In the genomic region with DNA sequence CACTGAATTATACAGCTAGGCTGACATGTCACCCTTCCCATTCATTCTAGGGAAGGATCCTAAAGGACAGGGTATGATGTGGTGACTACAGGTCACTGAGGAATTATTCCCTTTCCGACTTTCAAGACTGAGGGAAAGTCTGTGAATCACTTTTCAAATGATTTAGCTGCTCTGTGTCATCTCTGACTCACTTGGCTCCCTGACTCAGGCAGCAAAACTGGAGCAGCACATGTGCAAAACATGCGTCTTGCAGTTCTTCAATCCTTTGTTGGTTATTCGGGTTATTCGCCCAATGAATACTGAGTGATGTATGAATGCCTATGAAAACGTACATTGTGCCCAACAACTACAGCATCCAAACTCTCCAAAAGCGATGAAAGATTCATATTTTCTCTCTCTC, we compare ENCODE assay signal across 16 mouse cellular contexts.
DNase-seq lines count a peak whose midpoint lies in the region; ATAC-seq and TF ChIP-seq lines count a peak whose summit lies in the region.
"Had no signal": no experiment of that assay in that cellular context is flagged by ENCODE, and none has a peak within 500 bp of the region (broad histone marks: within the 10 kb centered on the region; RNA-seq: fewer than 3 reads in every experiment).

No protein-coding gene starts in this region.

- peaks cover 11% of the 10 kb centered on the region; the same call in 1 of the 2 replicates for H3K4me1 ChIP-seq in stomach, embryonic 14.5 days (ENCODE audit: control insufficient read depth, insufficient read depth, low read length)
- no peaks in the 10 kb centered on the region for H3K4me1 ChIP-seq in stomach, postnatal 0 days (replicated peaks; ENCODE audit: control insufficient read depth, insufficient read depth)
- 0 out of 2 replicates have a peak, but pooled peaks cover 2% of the 10 kb centered on the region for H3K4me1 ChIP-seq in forebrain, embryonic 14.5 days (ENCODE audit: control insufficient read depth, insufficient read depth, low read length)

- no peaks in the 10 kb centered on the region for H3K9me3 ChIP-seq in stomach, embryonic 14.5 days (ENCODE audit: control insufficient read depth, low read depth, low read length)
- no peaks in the 10 kb centered on the region for H3K9me3 ChIP-seq in stomach, postnatal 0 days (ENCODE audit: control insufficient read depth, low read length)
- no peaks in the 10 kb centered on the region for H3K9me3 ChIP-seq in forebrain, embryonic 14.5 days (replicated peaks; ENCODE audit: control insufficient read depth, low read length)
- H3K9me3 ChIP-seq: limb, embryonic 13.5 days had no signal

- peak; percentile 7 for DNase-seq in gastrocnemius, postnatal 25 days
- DNase-seq in gastrocnemius, postnatal 4 days (ENCODE audit: low spot score in 2 of 2) = no peak
- DNase-seq in stomach, postnatal 0 days (ENCODE audit: low spot score) = no peak
- peak; percentile 75 for DNase-seq in brain, adult 2 months (ENCODE audit: low read depth, low spot score)
- DNase-seq in cerebellum, adult 11 months = no peak
- no peak for DNase-seq in embryo, embryonic 10.5 days (ENCODE audit: low spot score)
- no peak for DNase-seq in forebrain, embryonic 14.5 days (ENCODE audit: low spot score)
- DNase-seq: cerebellum, postnatal 25 days; heart, postnatal 10 days; lung, embryonic 14.5 days; thymus, postnatal 36 days had no signal

- no peak for TF ChIP-seq EP300 in stomach, postnatal 0 days (optimal IDR thresholded peaks at IDR 0.05)

- H3K27ac ChIP-seq in stomach, embryonic 14.5 days (ENCODE audit: low read length) = peak overlapping the region; percentile 66; the same call in 1 of the 2 replicates
- no peak overlapping the region for H3K27ac ChIP-seq in stomach, postnatal 0 days (replicated peaks)
- H3K27ac ChIP-seq in forebrain, embryonic 14.5 days (ENCODE audit: low read depth, low read length) = no peak overlapping the region

- no peak overlapping the region for H3K4me2 ChIP-seq in stomach, embryonic 14.5 days (replicated peaks; ENCODE audit: low read depth, low read length)
- no peak overlapping the region for H3K4me2 ChIP-seq in stomach, postnatal 0 days (replicated peaks; ENCODE audit: low read depth)
- H3K4me2 ChIP-seq in forebrain, embryonic 14.5 days (ENCODE audit: low read length) = no peak overlapping the region
- H3K4me2 ChIP-seq: limb, embryonic 13.5 days; lung, embryonic 14.5 days had no signal

- no peak for TF ChIP-seq CTCF in stomach, postnatal 0 days (IDR thresholded peaks at IDR 0.05; ENCODE audit: low read depth)

- H3K27me3 ChIP-seq in stomach, embryonic 14.5 days (ENCODE audit: control insufficient read depth, insufficient read depth, low read length) = no peaks in the 10 kb centered on the region
- no peaks in the 10 kb centered on the region for H3K27me3 ChIP-seq in stomach, postnatal 0 days (ENCODE audit: control insufficient read depth, insufficient read depth, low read length)
- no peaks in the 10 kb centered on the region for H3K27me3 ChIP-seq in forebrain, embryonic 14.5 days (replicated peaks; ENCODE audit: control insufficient read depth, insufficient read depth, low read length)
- H3K27me3 ChIP-seq: CH12.LX; limb, embryonic 13.5 days; megakaryocyte, embryonic 14.5 days had no signal

- no peak overlapping the region for H3K9ac ChIP-seq in stomach, embryonic 14.5 days (replicated peaks; ENCODE audit: low read depth, low read length)
- no peak overlapping the region for H3K9ac ChIP-seq in stomach, postnatal 0 days (ENCODE audit: low read length)
- H3K9ac ChIP-seq in forebrain, embryonic 14.5 days (ENCODE audit: low read length) = no peak overlapping the region
- H3K9ac ChIP-seq: limb, embryonic 13.5 days; lung, embryonic 14.5 days had no signal

- 80% methylated on average over 6 of the region's 6 CpGs for WGBS in stomach, embryonic 14.5 days
- WGBS in stomach, postnatal 0 days = 57% methylated on average over 6 of the region's 6 CpGs
- 80% methylated on average over 6 of the region's 6 CpGs for WGBS in forebrain, embryonic 14.5 days

- ATAC-seq in stomach, embryonic 14.5 days (ENCODE audit: insufficient number of reproducible peaks, insufficient read depth, low FRiP score, low read depth) = no peak
- ATAC-seq in stomach, postnatal 0 days (ENCODE audit: low FRiP score, low TSS enrichment) = no peak
- no peak for ATAC-seq in forebrain, embryonic 14.5 days
- ATAC-seq: intestine, embryonic 16.5 days had no signal

- H3K4me3 ChIP-seq in stomach, embryonic 14.5 days (ENCODE audit: low read depth, low read length) = no peak overlapping the region
- no peak overlapping the region for H3K4me3 ChIP-seq in stomach, postnatal 0 days (ENCODE audit: low read depth, low read length)
- H3K4me3 ChIP-seq in forebrain, embryonic 14.5 days (ENCODE audit: low read depth, low read length) = no peak overlapping the region
- H3K4me3 ChIP-seq: limb, embryonic 13.5 days; megakaryocyte, embryonic 14.5 days had no signal

- no peaks in the 10 kb centered on the region for H3K36me3 ChIP-seq in stomach, embryonic 14.5 days (ENCODE audit: control insufficient read depth, insufficient read depth, low read length)
- no peaks in the 10 kb centered on the region for H3K36me3 ChIP-seq in stomach, postnatal 0 days (ENCODE audit: control insufficient read depth, insufficient read depth, low read length)
- no peaks in the 10 kb centered on the region for H3K36me3 ChIP-seq in forebrain, embryonic 14.5 days (ENCODE audit: control insufficient read depth, insufficient read depth, low read length)
- H3K36me3 ChIP-seq: limb, embryonic 13.5 days had no signal

Comparison
In these comparisons a context has a peak if more than half of its experiments do, and no peak if none do; other contexts are left out.
1. DNase-seq: peak in gastrocnemius, postnatal 25 days (single experiment) and brain, adult 2 months (single experiment); none in gastrocnemius, postnatal 4 days (0 of 2), stomach, postnatal 0 days (single experiment), cerebellum, adult 11 months (single experiment), embryo, embryonic 10.5 days (single experiment) and forebrain, embryonic 14.5 days (single experiment).